Mouse (Mus musculus) small intestine, adult 2 months (tissue): ENCODE measurements at regions not wholly inside any gene's neighbourhood (a gene's known extent, or its start where the extent isn't known, plus 50 kb on each side); places are given as distances from the start of the nearest gene placed in this dataset.

Experiments
- CTCF ChIP-seq: fragments of 200-500 bp; IDR thresholded peaks from 2 replicates; pipeline ENCODE4 v1.5.1; 2012; ENCODE audit warnings: low read depth, mild to moderate bottlenecking, control low read depth, inconsistent platforms, low read length, moderate library complexity, mixed read lengths; ENCODE audit not compliant: insufficient replicate concordance, insufficient read length; ENCODE audit errors: extremely low read depth
- POLR2A ChIP-seq: fragments of 200-500 bp; IDR thresholded peaks from 2 replicates; pipeline ENCODE4 v1.6.1; 2012; ENCODE audit warnings: low read depth, mild to moderate bottlenecking, control low read depth, inconsistent platforms, low read length, moderate library complexity

GRCm38 (mm10) chr3:133876439-133877072 is 331.6 kb upstream of the Tet2 start:
- no peak for TF ChIP-seq POLR2A
- TF ChIP-seq CTCF = peak; percentile 53; the same call in 1 of the 2 replicates
